Mouse (Mus musculus) CH12.LX (cell line): ENCODE data around the gene Kcnma1.

Experiments
- CTCF ChIP-seq, 2 experiments: IDR thresholded peaks in 1 of 2; conservative IDR thresholded peaks in 1 of 2; 2 replicates each; pipeline ENCODE4 v1.5.1; 2011 to 2012; ENCODE audit warnings: low read depth in 2 of 2, low read length in 2 of 2, improper control_type of control experiment in 1 of 2, inconsistent platforms in 1 of 2, mild to moderate bottlenecking in 1 of 2, moderate library complexity in 1 of 2
- MYC ChIP-seq: IDR thresholded peaks from 2 replicates; pipeline ENCODE4 v1.6.1; 2011; ENCODE audit warnings: low read depth, mild to moderate bottlenecking, improper control_type of control experiment, low read length
- POLR2A ChIP-seq: IDR thresholded peaks from 2 replicates; pipeline ENCODE4 v1.6.1; 2011; ENCODE audit warnings: low read depth, mild to moderate bottlenecking, improper control_type of control experiment, low read length
- POLR2AphosphoS2 ChIP-seq: IDR thresholded peaks from 2 replicates; pipeline ENCODE4 v1.6.1; 2011; ENCODE audit warnings: low read depth, low read length, improper control_type of control experiment
- RAD21 ChIP-seq: IDR thresholded peaks from 2 replicates; pipeline ENCODE4 v1.6.1; 2011; ENCODE audit warnings: low read depth, mild to moderate bottlenecking, low read length, improper control_type of control experiment, moderate library complexity

DNA sequence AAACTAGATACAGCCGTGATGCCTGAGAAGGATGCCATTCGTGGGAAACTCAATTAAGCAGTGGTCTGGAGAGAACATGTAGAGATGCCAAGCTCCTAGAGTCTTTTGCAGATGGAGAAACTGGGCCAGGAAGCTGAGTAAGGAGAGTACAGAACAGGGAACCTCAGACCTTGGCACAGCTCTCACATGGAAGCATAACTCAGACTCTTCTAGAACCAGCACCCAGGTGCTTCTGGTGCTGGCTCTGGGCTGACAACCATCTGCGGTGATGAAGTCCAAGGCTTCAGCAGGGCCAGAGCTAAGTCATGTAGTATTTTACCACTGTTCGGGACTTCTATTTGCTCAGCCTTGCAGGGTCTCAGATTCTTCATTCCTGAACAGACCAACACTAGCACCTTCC is 129.2 kb downstream of the Kcnma1 start:
- TF ChIP-seq CTCF (conservative IDR thresholded peaks at IDR 0.05 in 1 of 2, IDR thresholded peaks at IDR 0.05 in 1 of 2; ENCODE audit: low read depth in 2 of 2, low read length in 2 of 2) (no peak), POLR2A (no peak), POLR2AphosphoS2 (no peak), MYC (no peak), RAD21 (no peak)
